Mouse (Mus musculus) cerebellum, adult (tissue): ENCODE data around the gene Micu1.

ENCODE experiments used
- ATAC-seq: cut with Nextera tagmentation; 2 replicates; pipeline ENCODE4 v1.9.2; 2017; ENCODE audit warnings: mild to moderate bottlenecking, moderate library complexity, mixed read lengths; ENCODE audit not compliant: insufficient number of reproducible peaks, low FRiP score, low TSS enrichment

Gene Micu1

DNA sequence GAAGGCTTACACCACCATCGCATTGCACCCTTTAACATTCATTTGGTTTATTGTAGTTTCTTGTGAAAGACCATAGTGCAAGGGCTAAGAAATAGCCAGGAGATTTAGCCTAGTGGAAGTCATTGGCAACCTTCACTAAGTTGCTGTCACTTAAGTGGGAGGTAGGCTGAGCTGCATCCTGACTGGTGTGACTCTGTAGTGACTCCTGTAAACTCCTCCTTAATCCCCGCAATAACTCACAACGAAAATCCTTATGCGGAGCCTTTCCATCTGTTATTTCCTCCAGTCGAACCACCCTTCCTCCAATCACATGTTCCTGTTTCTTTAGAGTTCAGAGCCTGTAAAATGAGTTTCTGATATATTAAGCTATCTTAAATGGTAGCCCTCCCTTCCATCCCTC, 176.5 kb downstream of the Micu1 start:
- ATAC-seq, result 0 out of 2 replicates have a peak, but pooled peaks have one; percentile 11

DNA sequence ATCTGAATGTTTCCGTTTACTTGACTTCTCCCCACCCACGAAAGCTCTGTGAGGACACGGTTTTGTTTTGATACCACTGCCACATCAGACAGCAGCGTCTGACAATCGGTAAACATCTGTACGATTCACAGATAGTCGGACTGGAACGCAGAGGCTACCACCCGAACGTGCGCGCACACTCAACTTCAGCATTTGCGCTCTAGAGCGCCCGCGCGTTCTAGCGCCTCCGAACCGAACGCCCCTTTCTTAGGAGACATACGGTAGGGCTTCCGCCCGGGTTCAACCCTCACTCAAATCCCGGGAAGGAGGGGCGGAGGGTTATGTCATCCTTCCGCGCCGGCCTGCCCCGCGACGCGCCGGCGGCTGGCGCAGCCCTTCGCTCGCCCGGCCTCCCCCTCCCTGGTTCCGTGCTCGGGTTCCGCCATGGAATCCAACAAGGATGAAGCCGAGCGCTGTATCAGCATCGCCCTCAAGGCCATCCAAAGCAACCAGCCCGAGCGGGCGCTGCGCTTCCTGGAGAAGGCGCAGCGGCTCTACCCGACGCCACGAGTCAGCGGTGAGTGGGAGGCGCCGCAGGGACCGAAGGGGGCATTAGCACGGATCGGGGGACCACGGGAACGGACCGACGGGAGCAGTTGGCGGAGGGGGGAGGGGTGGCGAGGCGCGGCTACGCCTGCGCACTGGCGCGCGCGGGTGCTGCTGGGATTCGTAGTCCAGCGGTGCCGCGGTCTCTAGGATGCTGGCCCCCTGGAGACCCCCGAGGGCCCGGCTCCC, 177.2 kb downstream of the Micu1 start, which contains the start of gene Dnajb12:
Dnajb12 (plus strand) TSS at position 302 of the 774 bp plus-strand sequence.
- ATAC-seq, result peak; percentile 85

- peak; percentile 56; the same call in 1 of the 2 replicates for ATAC-seq
Observed at GRCm38 (mm10) chr10:59880029-59880386, 177.7 kb downstream of the Micu1 start.

- ATAC-seq, result no peak
Observed at GRCm38 (mm10) chr10:59880837-59881236, 178.6 kb downstream of the Micu1 start.

DNA sequence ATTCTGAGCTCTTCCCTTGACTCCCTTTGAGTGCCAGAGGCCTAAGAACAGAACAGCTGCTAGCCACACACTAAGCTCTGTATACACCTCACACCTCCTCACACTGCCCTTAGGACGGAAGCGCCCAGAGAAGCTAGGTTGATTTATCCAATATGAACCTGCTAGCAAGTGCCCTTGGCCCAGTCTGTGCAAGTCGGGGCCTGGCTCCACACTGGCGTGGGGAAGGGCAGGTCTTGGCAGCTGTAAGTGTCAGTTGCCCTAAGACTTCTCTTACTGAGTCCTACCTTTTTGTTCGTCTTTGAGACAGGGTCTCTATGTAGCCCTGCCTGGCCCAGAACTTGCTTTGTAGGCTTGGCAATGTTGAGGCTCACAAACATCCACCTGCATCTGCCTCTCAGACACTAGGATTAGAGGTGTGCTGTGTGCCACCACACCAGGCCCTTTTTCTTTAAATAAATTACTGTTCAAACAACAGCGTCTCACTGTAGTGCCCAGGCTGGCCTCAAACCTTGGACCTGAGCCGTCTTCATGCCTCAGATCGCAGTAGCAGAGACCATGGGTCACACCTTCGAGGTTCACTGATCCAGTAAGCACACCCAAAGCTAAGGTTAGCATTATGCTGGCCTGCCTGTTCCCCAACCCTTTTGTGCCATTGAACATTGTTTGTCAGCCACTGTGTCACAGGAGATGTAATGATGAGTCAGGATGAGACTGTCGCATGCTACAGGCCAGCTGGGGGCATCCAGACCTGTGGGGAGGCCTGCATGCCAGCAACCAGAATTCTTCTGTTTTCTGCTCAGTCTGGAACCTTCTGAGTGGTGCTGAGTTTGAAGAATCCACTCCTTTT, 182.3 kb downstream of the Micu1 start:
- no peak for ATAC-seq

DNA sequence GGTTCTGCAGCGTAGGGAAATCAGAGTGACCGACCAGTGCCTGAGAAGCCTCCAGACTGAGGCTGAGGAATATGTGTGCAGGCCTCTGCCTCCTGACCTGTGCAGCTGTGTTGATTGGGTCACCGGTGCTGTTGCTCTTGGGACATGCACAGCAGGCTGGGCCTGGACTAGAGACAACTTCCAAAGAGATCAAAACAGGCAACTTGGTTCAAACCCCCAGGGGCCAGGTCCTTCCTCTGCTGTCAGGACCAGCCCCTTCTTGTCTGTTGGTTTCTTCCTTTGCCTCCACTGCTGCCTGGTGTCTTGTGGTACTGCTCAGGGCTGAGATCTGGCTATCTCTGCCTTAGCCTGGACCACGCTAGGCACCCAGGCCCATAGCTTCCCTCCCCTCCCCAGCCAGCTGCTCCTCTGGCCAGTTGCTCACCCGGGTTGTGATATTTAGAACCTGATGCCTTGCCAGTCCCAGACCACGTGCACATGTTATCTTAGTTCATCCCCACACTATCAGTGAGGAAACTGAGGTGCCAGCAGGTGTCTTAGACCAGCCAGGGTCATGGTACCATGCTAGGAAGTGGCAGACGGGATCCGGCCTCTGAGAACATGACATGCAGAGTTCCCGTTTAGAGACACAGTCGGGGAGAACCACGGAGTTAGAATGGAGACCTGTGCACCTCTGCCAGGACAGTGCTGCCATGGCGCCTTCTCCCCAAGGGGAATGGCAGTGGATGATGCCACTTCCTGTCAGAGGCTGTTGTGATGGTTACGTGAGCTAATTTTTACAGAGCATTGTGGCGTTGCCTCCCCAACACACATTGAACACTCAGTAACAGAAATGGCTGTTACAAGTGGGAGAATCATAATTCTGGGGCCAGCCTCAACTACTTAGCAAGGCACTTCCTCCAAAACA, 183.2 kb downstream of the Micu1 start:
- no peak for ATAC-seq

DNA sequence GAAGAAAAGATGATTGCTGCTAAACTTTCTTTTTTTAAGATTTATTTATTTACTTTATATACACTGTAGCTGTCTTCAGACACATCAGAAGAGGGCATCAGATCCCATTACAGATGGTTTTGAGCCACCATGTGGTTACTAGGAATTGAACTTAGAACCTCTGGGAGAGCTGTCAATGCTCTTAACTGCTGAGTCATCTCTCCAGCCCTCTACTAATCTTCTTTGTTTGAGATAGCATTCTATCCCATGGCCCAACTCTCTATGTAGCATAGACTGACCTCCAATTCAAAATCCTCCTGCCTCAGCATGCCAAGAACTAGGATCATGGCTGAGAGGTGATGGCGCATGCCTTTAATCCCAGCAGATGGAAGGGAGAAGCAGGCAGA, 183.8 kb downstream of the Micu1 start:
- no peak for ATAC-seq

- ATAC-seq, result no peak
Observed at GRCm38 (mm10) chr10:59887432-59887831, 185.2 kb downstream of the Micu1 start.

- ATAC-seq, result no peak
Observed at GRCm38 (mm10) chr10:59889339-59889738, 187.1 kb downstream of the Micu1 start.

GRCm38 (mm10) chr10:59889953-59890751, 187.9 kb downstream of the Micu1 start:
- ATAC-seq, result no peak

DNA sequence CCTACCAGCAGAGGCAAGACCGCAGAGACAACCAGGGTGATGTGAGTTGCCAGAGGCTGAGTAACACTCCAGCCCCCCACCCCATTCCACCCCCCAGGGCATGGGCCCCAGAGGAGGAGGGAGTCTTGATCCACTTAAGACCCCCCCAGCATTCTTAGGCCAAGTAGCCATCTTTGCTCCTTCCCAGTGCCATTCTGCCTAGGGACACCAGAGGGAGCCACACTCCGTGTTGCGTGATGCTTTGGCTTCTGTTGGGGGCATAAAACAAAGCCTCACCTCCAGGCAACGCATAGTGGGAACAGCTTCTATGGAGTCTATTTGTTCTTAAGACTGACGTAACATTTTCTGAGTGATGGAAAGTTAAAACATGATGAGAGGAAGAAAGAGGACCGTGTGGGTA, 190.7 kb downstream of the Micu1 start:
- no peak for ATAC-seq

GRCm38 (mm10) chr10:59894251-59895160, 192.2 kb downstream of the Micu1 start:
- ATAC-seq, result no peak

DNA sequence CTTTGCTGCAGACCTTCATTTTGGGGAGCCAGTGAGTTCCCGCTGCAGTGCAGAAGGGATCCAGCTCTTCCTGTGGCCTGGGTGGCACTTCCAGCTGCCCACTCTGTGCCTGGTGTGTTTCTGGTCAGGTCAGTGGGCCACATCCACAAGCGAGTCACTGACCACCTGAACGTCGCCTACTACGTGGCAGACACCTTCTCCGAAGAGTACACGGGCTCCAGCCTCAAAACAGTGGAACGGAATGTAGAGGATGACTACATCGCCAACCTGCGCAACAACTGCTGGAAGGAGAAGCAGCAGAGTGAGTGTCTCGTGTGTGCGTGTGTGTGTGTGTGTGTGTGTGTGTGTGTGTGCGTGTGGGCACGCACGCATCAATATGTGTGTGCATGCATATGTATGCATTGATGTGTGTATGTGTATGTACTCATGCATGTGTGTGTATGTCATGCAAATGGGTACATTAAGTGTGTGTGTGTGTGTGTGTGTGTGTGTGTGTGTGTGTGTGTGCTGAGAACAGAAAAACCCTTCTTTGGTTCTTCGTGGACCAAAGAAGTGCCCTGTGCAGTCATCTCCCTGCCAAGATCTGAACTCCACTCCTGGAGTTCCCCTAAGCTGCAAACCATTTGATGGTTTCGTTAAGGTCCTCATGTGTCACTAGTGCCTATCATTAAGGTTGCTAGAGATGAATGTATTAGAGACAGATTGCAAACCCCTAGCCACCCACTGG, 193.3 kb downstream of the Micu1 start:
- ATAC-seq, result no peak

- ATAC-seq, result no peak
Observed at GRCm38 (mm10) chr10:59896211-59896610, 193.9 kb downstream of the Micu1 start.

- no peak for ATAC-seq
Observed at GRCm38 (mm10) chr10:59896911-59897331, 194.6 kb downstream of the Micu1 start.

DNA sequence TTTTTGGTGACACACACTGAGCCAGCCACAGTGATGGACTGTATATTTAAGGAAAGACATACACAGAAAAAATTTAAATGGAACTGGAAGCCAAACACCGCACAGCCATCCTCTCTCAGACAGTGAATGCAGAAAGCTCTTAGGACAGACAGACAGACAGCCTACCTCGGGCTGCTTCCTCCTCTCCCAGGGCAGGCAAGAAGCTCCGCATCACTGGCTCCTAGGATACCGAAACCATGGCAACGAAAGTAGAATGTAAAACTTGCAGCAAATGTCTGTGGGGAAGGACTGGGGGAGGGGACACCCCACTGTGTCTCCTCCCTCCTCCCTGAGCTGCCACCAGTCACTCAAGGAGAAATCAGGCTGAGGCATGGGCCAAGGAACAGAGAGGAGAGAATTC, 195.2 kb downstream of the Micu1 start:
- ATAC-seq, result no peak

DNA sequence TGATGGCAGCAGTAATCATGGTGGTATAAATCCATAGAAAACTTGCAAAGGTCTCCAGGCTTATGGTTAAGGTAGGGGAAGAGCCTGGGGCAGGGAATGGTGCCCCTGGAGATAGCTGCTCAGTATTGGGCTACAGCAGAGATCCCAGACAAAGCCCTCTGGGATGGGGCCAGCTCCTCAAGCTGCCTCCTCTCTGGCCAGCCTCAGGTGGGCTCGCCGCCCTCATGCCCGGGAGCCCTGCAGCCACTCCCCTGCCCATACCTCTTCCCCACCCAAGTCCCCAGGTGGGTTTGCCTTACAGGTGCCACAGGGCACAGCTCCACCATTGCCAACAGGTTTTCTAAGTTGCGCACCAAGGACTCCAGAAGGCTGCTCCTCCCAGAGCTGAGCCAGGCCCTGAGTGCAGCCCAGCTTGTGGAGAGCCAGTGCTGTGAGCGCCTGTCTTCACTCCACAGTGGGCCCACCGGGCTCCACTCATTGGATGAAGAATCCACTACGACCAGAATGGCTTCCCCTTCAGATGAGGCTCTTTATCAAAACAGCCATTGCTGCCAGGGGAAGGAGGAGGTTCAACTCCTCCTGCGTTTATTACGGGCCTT, 196.0 kb downstream of the Micu1 start:
- no peak for ATAC-seq

DNA sequence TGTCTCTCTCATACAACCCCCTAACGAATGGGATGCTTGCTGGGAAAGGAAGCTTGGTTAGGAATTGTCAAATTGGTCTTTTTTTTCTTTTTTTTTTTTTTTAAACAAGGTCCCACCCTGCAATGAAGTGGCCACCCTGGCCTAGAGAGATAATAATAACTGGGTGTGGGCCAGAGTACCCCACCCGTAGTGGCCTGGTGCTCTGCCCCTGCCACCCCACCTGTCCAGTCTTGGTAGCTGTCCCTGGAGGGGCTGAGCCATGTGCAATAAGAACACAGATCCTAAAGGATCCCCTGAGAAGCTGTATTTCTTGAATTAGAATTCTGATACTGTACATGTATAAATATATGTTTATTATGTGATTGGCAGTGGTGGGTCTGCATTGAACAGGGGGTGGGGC, 196.7 kb downstream of the Micu1 start:
- no peak for ATAC-seq
